Mouse (Mus musculus): ENCODE results near the gene Kif1b. TPM values are rescaled to one million over a fixed set of nuclear protein-coding genes. Genes with fewer than 3 reads are reported as not detected.

Gene Kif1b
- polyA plus RNA-seq, 1 experiment from 2014 or later = 50.7 TPM

DNA sequence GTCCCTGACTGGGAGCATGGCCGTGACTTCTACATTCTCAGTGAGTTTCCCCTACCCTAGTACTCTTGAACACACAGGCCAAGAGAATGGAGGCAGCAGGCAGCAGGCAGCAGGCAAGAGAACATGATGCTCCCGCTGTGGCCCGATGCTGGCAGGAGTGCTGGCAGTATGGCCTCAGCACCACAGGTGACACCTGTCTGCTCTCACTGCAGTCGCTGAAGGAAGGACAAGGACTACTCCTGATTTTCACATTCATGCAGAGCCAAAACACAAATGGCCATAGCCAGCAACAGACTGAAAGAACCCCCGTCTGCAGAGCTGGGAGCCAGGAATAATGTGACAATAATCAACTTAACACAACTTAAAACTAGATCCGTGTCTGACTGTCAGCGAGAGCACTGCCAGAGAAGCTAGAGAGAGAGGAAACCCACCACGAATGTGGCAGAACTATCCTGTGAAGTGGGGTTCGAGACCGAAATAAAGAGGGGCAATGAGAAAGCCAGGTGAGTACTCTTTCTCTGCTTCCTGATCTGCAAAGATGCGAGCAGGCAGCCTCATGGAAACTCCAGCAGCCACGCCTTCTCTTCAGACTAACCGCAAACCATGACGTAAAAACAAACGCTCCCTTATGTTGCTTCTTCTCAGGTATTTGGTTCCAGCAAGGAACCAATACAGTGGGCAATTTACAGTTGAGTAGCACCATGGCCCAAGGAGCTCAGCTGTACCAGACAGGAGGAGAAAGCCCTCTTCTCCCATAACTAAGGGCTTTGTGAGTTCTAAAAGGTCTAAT is 50.8 kb downstream of the Kif1b start:
- no peak overlapping the region for H3K4me2 ChIP-seq (replicated peaks; ENCODE audit: low read depth, low read length)
- H3K4me1 ChIP-seq (ENCODE audit: control insufficient read depth, insufficient read depth, low read length) = no peaks in the 10 kb centered on the region
- no peaks in the 10 kb centered on the region for H3K9me3 ChIP-seq (ENCODE audit: control insufficient read depth, low read depth, low read length)
- no peak for ATAC-seq (ENCODE audit: insufficient number of reproducible peaks, insufficient read depth, low FRiP score, low read depth)
- H3K27me3 ChIP-seq (ENCODE audit: control insufficient read depth, insufficient read depth, low read length) = no peaks in the 10 kb centered on the region
- H3K36me3 ChIP-seq (ENCODE audit: control insufficient read depth, insufficient read depth, low read length) = peaks cover 13% of the 10 kb centered on the region
- no peak overlapping the region for H3K4me3 ChIP-seq (ENCODE audit: low read depth, low read length)
- 90% methylated on average over 15 of the region's 15 CpGs for WGBS
- no peak overlapping the region for H3K9ac ChIP-seq (replicated peaks; ENCODE audit: low read depth, low read length)
- no peak overlapping the region; the same call in 1 of the 2 replicates for H3K27ac ChIP-seq (ENCODE audit: low read length)

DNA sequence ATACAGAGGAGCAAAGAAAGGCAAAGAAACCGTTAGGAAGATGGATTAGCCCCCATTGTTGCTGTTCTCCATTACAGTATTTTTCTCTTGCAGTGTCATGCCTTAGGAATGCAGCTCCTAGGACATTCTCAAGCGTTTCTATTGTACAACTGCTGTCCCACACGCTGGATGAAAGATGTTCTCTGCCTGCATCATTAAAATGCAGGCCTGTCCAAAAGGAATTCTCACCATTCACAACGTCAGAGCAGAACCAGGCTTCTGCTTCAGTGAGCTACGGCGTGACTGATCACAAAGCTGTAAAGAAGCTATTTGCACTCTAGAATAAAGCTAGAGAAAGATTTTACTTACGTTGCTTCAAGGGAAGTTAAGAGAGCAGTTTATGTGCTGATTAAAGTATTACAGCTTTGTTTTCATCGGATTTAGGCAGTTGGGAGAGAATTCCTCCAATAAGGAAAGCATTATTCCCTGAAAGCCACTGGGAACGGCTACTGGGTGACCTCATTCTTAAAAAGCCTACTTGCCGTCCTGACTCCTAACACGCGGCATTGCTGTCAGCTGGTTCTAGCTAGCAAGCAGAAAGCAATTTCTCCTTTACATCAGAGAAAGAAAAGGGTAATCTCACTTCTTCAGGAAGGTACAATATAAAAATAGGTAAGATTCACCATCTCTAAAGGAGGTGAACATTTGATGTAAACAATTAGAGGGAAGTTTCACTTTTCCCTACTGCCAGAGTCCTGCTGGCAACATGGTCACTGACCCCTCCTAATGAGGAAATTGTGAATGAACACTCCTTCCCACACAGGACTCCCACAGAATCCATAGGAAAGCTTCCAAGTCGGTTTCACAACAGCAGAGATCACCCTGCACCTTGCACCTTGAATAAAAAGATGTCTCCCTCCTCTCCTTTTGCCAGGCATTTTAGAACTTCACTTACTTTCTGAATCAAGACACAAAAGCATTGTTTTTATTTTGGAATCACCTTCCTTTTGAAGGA is 51.9 kb downstream of the Kif1b start:
- peak overlapping the region; percentile 13; the same call in 1 of the 2 replicates for H3K27ac ChIP-seq (ENCODE audit: low read length)
- no peaks in the 10 kb centered on the region for H3K9me3 ChIP-seq (ENCODE audit: control insufficient read depth, low read depth, low read length)
- no peak overlapping the region for H3K9ac ChIP-seq (replicated peaks; ENCODE audit: low read depth, low read length)
- ATAC-seq (ENCODE audit: insufficient number of reproducible peaks, insufficient read depth, low FRiP score, low read depth) = peak; percentile 46; the same call in 1 of the 2 replicates
- H3K4me3 ChIP-seq (ENCODE audit: low read depth, low read length) = no peak overlapping the region
- H3K4me1 ChIP-seq (ENCODE audit: control insufficient read depth, insufficient read depth, low read length) = no peaks in the 10 kb centered on the region
- H3K4me2 ChIP-seq (replicated peaks; ENCODE audit: low read depth, low read length) = no peak overlapping the region
- WGBS = 44% methylated on average over 13 of the region's 13 CpGs
- no peaks in the 10 kb centered on the region for H3K27me3 ChIP-seq (ENCODE audit: control insufficient read depth, insufficient read depth, low read length)
- peaks cover 15% of the 10 kb centered on the region for H3K36me3 ChIP-seq (ENCODE audit: control insufficient read depth, insufficient read depth, low read length)

DNA sequence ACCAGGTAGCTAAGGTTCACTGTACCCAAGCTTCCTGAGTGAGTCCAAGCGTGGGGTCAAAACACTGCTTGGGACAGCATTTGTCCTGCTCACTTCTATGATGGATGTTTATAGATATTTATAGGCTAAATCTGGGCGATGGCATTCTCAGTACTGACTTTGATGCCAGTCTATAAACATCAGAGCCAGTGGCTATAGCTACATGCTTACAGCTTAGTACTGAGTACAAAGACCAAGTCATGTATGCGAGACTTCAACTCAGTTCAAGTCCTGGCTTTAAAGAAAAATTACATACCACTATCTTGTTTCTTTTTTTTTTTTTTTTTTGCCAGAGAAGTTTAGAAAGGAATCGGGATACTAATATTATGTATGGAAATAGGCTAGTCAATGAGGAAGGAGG is 52.7 kb downstream of the Kif1b start:
- H3K9ac ChIP-seq (replicated peaks; ENCODE audit: low read depth, low read length) = no peak overlapping the region
- no peak overlapping the region for H3K27ac ChIP-seq (ENCODE audit: low read length)
- H3K9me3 ChIP-seq (ENCODE audit: control insufficient read depth, low read depth, low read length) = no peaks in the 10 kb centered on the region
- H3K36me3 ChIP-seq (ENCODE audit: control insufficient read depth, insufficient read depth, low read length) = peaks cover 15% of the 10 kb centered on the region
- ATAC-seq (ENCODE audit: insufficient number of reproducible peaks, insufficient read depth, low FRiP score, low read depth) = no peak
- no peak overlapping the region for H3K4me2 ChIP-seq (replicated peaks; ENCODE audit: low read depth, low read length)
- H3K27me3 ChIP-seq (ENCODE audit: control insufficient read depth, insufficient read depth, low read length) = no peaks in the 10 kb centered on the region
- WGBS = 78% methylated on average over 4 of the region's 4 CpGs
- no peak overlapping the region for H3K4me3 ChIP-seq (ENCODE audit: low read depth, low read length)
- H3K4me1 ChIP-seq (ENCODE audit: control insufficient read depth, insufficient read depth, low read length) = no peaks in the 10 kb centered on the region

DNA sequence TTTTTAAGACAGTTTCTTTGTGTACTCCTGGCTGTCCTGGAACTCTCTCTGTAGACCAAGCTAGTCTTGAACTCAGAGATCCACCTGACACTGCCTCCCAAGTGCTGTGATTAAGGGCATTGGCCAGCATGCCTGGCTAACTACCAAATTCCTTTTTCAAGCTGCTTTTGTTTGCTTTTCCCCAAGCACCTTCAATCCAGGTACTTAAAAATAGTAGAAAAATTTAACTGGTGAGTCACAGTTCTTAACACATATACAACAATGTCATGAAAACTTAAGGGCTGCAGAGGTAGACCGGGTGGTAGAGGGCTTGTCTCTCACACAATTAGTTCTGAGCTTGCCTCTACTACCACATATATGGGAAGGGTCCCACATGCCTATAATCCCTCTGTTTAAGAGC is 58.2 kb downstream of the Kif1b start:
- ATAC-seq (ENCODE audit: insufficient number of reproducible peaks, insufficient read depth, low FRiP score, low read depth) = no peak
- Histone ChIP-seq H3K4me2 (replicated peaks; ENCODE audit: low read depth, low read length) (no peak overlapping the region), H3K27me3 (ENCODE audit: control insufficient read depth, insufficient read depth, low read length) (no peaks in the 10 kb centered on the region), H3K9ac (replicated peaks; ENCODE audit: low read depth, low read length) (no peak overlapping the region), H3K9me3 (ENCODE audit: control insufficient read depth, low read depth, low read length) (no peaks in the 10 kb centered on the region), H3K4me3 (ENCODE audit: low read depth, low read length) (no peak overlapping the region), H3K27ac (ENCODE audit: low read length) (no peak overlapping the region), H3K36me3 (ENCODE audit: control insufficient read depth, insufficient read depth, low read length) (peaks cover 38% of the 10 kb centered on the region), H3K4me1 (ENCODE audit: control insufficient read depth, insufficient read depth, low read length) (no peaks in the 10 kb centered on the region)
- 91% methylated on average over 1 of the region's 1 CpGs for WGBS

DNA sequence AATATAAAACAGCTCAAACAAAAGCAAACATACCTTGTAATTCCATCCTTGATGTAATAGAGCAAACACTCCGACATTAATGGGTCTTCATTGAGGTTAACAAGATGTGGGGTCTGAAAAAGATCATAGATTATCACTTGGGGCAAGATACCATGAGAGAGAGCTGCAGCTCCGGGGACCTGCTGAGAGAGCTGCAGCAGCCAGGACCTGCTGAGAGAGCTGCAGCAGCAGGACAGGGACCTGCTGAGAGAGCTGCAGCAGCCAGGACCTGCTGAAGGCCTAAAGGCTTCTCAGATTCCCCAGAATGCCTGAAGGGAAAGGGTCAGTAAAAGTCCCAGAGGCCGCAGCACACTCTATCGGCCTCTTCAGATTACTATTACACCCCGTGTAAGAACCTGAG is 59.7 kb downstream of the Kif1b start:
- Histone ChIP-seq H3K9ac (replicated peaks; ENCODE audit: low read depth, low read length) (no peak overlapping the region), H3K36me3 (ENCODE audit: control insufficient read depth, insufficient read depth, low read length) (peaks cover 40% of the 10 kb centered on the region), H3K27ac (ENCODE audit: low read length) (no peak overlapping the region), H3K4me3 (ENCODE audit: low read depth, low read length) (no peak overlapping the region), H3K27me3 (ENCODE audit: control insufficient read depth, insufficient read depth, low read length) (no peaks in the 10 kb centered on the region), H3K9me3 (ENCODE audit: control insufficient read depth, low read depth, low read length) (no peaks in the 10 kb centered on the region), H3K4me1 (ENCODE audit: control insufficient read depth, insufficient read depth, low read length) (no peaks in the 10 kb centered on the region), H3K4me2 (replicated peaks; ENCODE audit: low read depth, low read length) (no peak overlapping the region)
- ATAC-seq (ENCODE audit: insufficient number of reproducible peaks, insufficient read depth, low FRiP score, low read depth) = no peak
- 78% methylated on average over 5 of the region's 5 CpGs for WGBS

DNA sequence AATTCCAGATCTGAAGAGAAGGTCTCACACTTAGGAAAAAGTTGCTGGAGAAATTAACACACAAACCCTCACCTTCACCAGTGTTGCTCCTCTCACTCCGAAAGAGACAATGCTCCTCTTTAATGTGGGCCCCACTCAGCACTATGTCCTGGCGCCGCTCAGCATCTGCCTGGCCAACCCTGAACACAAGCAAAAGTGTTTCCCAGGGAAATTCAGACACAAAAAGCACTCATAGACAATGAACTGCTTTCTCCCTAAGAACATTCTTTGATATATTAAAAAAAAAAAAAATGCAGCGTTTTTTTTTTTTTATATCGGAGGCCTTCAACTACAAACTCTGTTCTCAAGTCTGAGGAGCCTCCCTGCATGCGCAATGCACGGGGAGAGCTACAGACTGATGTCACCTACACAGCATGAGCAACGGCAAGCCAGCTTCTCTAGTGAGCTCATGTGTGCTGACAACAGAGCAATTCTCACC is 60.3 kb downstream of the Kif1b start:
- no peak overlapping the region for H3K4me2 ChIP-seq (replicated peaks; ENCODE audit: low read depth, low read length)
- H3K4me1 ChIP-seq (ENCODE audit: control insufficient read depth, insufficient read depth, low read length) = no peaks in the 10 kb centered on the region
- no peak overlapping the region for H3K9ac ChIP-seq (replicated peaks; ENCODE audit: low read depth, low read length)
- ATAC-seq (ENCODE audit: insufficient number of reproducible peaks, insufficient read depth, low FRiP score, low read depth) = no peak
- H3K4me3 ChIP-seq (ENCODE audit: low read depth, low read length) = no peak overlapping the region
- H3K27me3 ChIP-seq (ENCODE audit: control insufficient read depth, insufficient read depth, low read length) = no peaks in the 10 kb centered on the region
- 0 out of 2 replicates have a peak overlapping the region, but pooled peaks have one; percentile 21 for H3K27ac ChIP-seq (ENCODE audit: low read length)
- WGBS = 81% methylated on average over 8 of the region's 8 CpGs
- no peaks in the 10 kb centered on the region for H3K9me3 ChIP-seq (ENCODE audit: control insufficient read depth, low read depth, low read length)
- peaks cover 42% of the 10 kb centered on the region for H3K36me3 ChIP-seq (ENCODE audit: control insufficient read depth, insufficient read depth, low read length)

DNA sequence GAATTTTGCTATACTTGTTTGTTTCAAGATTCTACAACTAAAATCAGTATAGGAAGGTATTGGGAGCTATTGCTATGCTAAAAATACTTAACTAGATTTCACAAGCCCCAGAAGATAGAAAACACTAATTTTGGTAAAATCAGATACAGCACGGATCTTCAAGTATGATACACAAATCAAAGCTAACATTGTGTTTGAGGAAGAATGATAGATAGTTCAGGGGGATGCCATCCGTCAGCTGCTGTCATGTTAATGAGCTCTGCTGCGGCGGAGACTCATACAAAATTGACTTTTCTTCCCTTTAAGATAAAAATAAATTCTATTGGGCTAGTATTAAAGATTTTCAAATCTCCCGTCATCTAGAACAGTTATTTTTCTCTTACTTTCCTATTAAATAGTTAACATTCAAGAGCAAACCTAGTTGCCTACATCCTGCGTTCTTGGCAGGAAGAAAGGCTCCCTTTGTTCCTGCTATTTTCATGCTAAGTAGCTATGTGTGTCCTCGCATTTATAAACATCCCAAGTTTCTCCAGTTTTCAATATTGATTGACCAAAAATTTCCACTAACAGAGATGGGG is 60.8 kb downstream of the Kif1b start:
- Histone ChIP-seq H3K4me1 (ENCODE audit: control insufficient read depth, insufficient read depth, low read length) (no peaks in the 10 kb centered on the region), H3K4me3 (ENCODE audit: low read depth, low read length) (no peak overlapping the region), H3K36me3 (ENCODE audit: control insufficient read depth, insufficient read depth, low read length) (peaks cover 40% of the 10 kb centered on the region), H3K27ac (ENCODE audit: low read length) (0 out of 2 replicates have a peak overlapping the region, but pooled peaks have one; percentile 21), H3K9ac (replicated peaks; ENCODE audit: low read depth, low read length) (no peak overlapping the region), H3K4me2 (replicated peaks; ENCODE audit: low read depth, low read length) (no peak overlapping the region), H3K9me3 (ENCODE audit: control insufficient read depth, low read depth, low read length) (no peaks in the 10 kb centered on the region), H3K27me3 (ENCODE audit: control insufficient read depth, insufficient read depth, low read length) (no peaks in the 10 kb centered on the region)
- 60% methylated on average over 7 of the region's 7 CpGs for WGBS
- ATAC-seq (ENCODE audit: insufficient number of reproducible peaks, insufficient read depth, low FRiP score, low read depth) = no peak

DNA sequence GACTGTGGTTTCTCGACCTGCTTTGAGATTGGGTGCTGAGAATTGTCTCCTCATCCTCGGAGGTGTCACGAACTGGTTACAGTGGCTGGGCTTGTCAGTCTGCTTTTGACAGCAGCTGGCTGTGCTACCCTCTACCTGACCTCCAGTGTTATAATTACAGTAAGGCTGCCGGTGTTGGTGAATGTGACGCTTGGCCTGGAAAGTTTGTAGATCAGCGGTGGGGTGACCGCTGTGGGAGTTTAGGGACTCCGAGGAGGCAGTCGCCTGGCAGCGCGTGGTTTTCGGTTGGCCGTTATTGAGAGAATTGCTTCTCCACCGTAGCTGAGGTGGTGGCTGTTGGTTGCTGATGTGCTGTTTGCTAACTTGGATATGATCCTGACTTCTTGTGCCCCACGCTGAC is 70.5 kb downstream of the Kif1b start:
- 93% methylated on average over 15 of the region's 15 CpGs for WGBS
- ATAC-seq (ENCODE audit: insufficient number of reproducible peaks, insufficient read depth, low FRiP score, low read depth) = no peak
- peaks cover 23% of the 10 kb centered on the region for H3K36me3 ChIP-seq (ENCODE audit: control insufficient read depth, insufficient read depth, low read length)
- H3K4me1 ChIP-seq (ENCODE audit: control insufficient read depth, insufficient read depth, low read length) = no peaks in the 10 kb centered on the region
- no peak overlapping the region for H3K4me2 ChIP-seq (replicated peaks; ENCODE audit: low read depth, low read length)
- H3K27me3 ChIP-seq (ENCODE audit: control insufficient read depth, insufficient read depth, low read length) = no peaks in the 10 kb centered on the region
- no peak overlapping the region for H3K4me3 ChIP-seq (ENCODE audit: low read depth, low read length)
- no peaks in the 10 kb centered on the region for H3K9me3 ChIP-seq (ENCODE audit: control insufficient read depth, low read depth, low read length)
- no peak overlapping the region for H3K9ac ChIP-seq (replicated peaks; ENCODE audit: low read depth, low read length)
- no peak overlapping the region for H3K27ac ChIP-seq (ENCODE audit: low read length)
